Mouse (Mus musculus) hindbrain, postnatal 0 days (tissue): Measurements from ENCODE around the gene Tmprss9. TPM values are rescaled to one million over a fixed set of nuclear protein-coding genes. Genes with fewer than 3 reads are reported as not detected.
"Not testable (repeated sequence)": the region's sequence is repeated elsewhere in the genome, so short reads cannot be mapped to it uniquely, and the experiment has no call there.

Experiments
- ATAC-seq: fragments of 200-750 bp; cut with Nextera tagmentation; 2 replicates; pipeline ENCODE4 v1.8.0; 2017; ENCODE audit warnings: mild to moderate bottlenecking, moderate TSS enrichment, moderate library complexity
- DNase-seq: peaks from one replicate; pipeline ENCODE4 v3.0.0-alpha.2; 2015; ENCODE audit warnings: low spot score
- H3K27ac ChIP-seq: fragments of 300-500 bp; sonication (generic); 2 replicates; pipeline ENCODE4 v1.5.1; 2014; ENCODE audit warnings: mild to moderate bottlenecking
- H3K27me3 ChIP-seq: fragments of 300-500 bp; sonication (generic); 2 replicates; pipeline ENCODE4 v1.6.1; 2014; ENCODE audit warnings: low read length, mixed read lengths; ENCODE audit not compliant: insufficient read depth
- H3K36me3 ChIP-seq: fragments of 300-500 bp; sonication (generic); 2 replicates; pipeline ENCODE4 v1.6.1; 2014; ENCODE audit warnings: low read length, mixed read lengths; ENCODE audit not compliant: insufficient read depth
- H3K4me1 ChIP-seq: fragments of 300-500 bp; sonication (generic); 2 replicates; pipeline ENCODE4 v1.6.1; 2014; ENCODE audit warnings: antibody characterized with exemption, low read length, mixed read lengths; ENCODE audit not compliant: insufficient read depth
- H3K4me2 ChIP-seq: fragments of 300-500 bp; sonication (generic); 2 replicates; pipeline ENCODE4 v1.6.1; 2014; ENCODE audit warnings: low read depth, mild to moderate bottlenecking, low read length, moderate library complexity, mixed read lengths
- H3K4me3 ChIP-seq: fragments of 300-500 bp; sonication (generic); 2 replicates; pipeline ENCODE4 v1.5.1; 2014; ENCODE audit warnings: low read length
- H3K9ac ChIP-seq: fragments of 300-500 bp; sonication (generic); replicated peaks from 2 replicates; pipeline ENCODE4 v1.6.1; 2014; ENCODE audit warnings: mild to moderate bottlenecking, low read length, moderate library complexity, mixed read lengths
- H3K9me3 ChIP-seq: fragments of 300-500 bp; sonication (generic); 2 replicates; pipeline ENCODE4 v1.6.1; 2016; ENCODE audit warnings: low read length, mixed read lengths
- CTCF ChIP-seq: IDR thresholded peaks from 2 replicates; pipeline ENCODE4 v1.5.1; 2016; ENCODE audit warnings: antibody characterized with exemption, control low read depth, low read depth
- WGBS: fragments of 180-500 bp; shearing (Covaris S2); extraction: QIAGEN DNeasy Blood & Tissue Kit; methylation state at CpG from one replicate; pipeline ENCODE4 v1.1.7; 2014; 5-methylcytosine and 5-hydroxymethylcytosine counted together
- polyA plus RNA-seq: library from polyadenylated mRNA; unstranded; fragments of >200 nt; fragmentation: Nextera tagmentation; extraction: Ambion mirVana; gene quantifications from 2 replicates; pipeline ENCODE4 v1.2.1, GENCODE M21; 2015
- total RNA-seq: library from RNA; depleted of rRNA; stranded (reverse); fragments of >200 nt; gene quantifications from 2 replicates; pipeline ENCODE4 v1.2.3, GENCODE M21; 2014

Tmprss9 gene
- total and polyA plus RNA-seq, 2 experiments from 2014 or later, result 0.10 to 0.26 TPM

DNA sequence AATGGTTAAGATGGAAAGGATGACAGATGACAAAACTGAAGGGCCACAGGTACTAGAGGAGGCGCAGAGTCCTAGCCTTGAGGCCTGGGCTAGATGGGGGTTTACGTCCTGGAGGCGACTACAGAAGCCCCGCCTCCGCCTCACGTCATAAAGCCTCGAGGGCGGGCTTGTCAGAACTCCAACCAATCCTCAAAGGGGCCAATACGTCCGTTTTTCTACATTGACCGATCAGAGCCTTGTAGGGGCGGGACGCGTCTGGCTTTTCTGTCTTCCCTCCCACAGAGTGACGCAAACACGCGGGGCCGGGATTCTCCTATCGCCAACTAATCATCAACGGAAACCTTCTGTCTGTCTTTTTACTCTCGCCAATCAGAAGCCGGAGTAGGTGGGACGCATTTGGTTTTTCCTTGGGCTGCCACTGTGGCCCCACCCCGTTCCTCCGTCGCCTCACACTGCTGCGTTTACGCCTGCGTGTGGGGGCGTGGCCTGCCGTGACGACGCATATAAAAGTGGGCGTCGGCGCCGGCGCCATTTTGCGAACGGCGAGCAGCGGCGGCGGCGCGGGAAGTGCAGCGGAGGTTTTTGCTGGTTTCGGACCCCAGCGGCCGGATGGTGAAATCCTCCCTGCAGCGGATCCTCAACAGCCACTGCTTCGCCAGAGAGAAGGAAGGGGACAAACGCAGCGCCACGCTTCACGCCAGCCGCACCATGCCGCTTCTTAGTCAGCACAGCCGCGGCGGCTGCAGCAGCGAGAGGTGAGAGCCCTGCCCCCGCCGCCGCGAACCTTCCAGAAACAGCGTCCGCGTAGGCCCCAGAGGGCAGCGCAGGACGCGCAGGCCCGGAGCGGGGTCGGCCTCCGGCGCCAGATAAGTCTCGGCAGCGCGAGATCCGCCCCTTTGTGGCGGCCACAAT is 45.2 kb upstream of the Tmprss9 start, which contains the start of gene Oaz1:
Gene Oaz1 (plus strand): TSS at position 506 of the 912 bp plus-strand sequence.
- peak; percentile 98 for ATAC-seq

DNA sequence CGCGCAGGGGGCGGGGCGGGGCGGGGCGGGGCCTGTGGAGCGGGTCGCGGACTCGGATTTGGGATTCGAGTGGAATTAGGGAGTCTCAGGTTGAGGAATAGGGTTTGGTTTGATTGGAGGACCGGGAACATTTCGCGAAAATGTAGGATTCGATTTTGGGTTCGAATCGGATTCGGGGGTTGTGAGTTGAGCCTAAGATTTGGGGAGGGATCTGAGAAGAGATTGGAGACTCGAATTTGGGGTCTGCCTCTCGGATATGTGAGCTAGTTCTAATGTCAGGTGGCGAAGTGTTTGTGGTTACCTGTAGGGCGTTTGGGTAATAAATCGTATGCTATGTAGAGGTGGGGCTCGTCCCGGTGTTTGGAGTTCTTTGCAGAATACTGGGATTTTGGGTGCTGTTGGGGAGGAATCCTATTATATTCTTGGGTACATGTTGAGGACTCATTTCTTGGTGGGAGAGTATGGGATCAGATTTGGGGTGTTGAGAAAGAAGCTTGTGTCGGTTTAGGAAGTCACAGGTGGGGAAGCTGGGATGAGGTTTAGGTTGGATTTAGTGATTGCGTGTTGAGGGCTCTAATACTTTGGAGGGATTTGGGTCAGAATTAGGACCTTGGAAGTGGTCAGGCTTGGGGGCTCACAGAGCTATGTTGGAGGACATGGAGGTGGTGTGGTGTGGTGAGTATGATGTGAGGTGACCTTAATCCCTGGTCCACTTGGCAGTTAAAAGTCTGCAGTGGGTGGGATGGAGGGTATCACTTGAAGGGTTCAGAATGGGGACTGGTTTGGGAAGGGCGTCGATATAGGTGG is 44.4 kb upstream of the Tmprss9 start:
- H3K27me3 ChIP-seq, result no peaks in the 10 kb centered on the region
- H3K4me1 ChIP-seq, result peaks cover 5% of the 10 kb centered on the region; the same call in 1 of the 2 replicates
- peak overlapping the region; percentile 94 for H3K4me2 ChIP-seq
- peak overlapping the region; percentile 87 for H3K9ac ChIP-seq
- H3K4me3 ChIP-seq, result peak overlapping the region; percentile 60
- peaks cover 12% of the 10 kb centered on the region for H3K36me3 ChIP-seq
- TF ChIP-seq CTCF, result no peak
- peak overlapping the region; percentile 92 for H3K27ac ChIP-seq
- DNase-seq, result no peak
- no peaks in the 10 kb centered on the region for H3K9me3 ChIP-seq
- WGBS, result 9% methylated on average over 29 of the region's 29 CpGs
- no peak for ATAC-seq

More for the DNA sequence above, 45.2 kb upstream of the Tmprss9 start, which contains the start of gene Oaz1:
- H3K4me1 ChIP-seq, result peaks cover 5% of the 10 kb centered on the region; the same call in 1 of the 2 replicates
- WGBS, result under 1% methylated on average over 77 of the region's 82 CpGs
- H3K9me3 ChIP-seq, result no peaks in the 10 kb centered on the region
- peak within 1 kb of the TSS; percentile 94 for H3K4me2 ChIP-seq
- peaks cover 12% of the 10 kb centered on the region for H3K36me3 ChIP-seq
- H3K9ac ChIP-seq, result peak within 1 kb of the TSS; percentile 87
- H3K27ac ChIP-seq, result peak within 1 kb of the TSS; percentile 92
- peak; percentile 30 for TF ChIP-seq CTCF
- DNase-seq, result peak; percentile 99
- H3K27me3 ChIP-seq, result no peaks in the 10 kb centered on the region
- peak within 1 kb of the TSS; percentile 60 for H3K4me3 ChIP-seq

DNA sequence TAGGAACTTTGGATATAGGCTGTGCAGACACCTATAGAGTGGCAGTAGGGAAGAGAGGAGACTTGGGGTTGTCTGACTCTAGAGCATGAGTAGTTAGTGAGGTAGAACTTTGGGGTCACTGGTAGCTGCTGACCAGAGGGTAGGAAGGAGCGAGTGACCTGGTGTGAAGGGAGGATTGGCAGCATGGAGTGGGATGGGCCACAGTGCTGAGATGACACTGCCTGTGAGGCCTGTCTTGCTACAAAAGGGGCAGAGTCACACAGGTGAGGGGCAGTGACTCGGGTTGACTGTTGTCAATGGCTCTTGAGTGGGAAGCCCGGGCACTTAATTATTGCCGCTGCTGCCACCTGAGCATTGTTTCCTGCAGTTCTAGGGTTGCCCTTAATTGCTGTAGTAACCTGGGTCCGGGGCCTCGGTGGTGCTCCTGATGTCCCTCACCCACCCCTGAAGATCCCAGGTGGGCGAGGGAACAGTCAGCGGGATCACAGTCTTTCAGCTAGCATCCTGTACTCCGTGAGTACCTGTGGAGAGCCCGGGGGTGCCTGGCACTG is 43.7 kb upstream of the Tmprss9 start:
- peaks cover 12% of the 10 kb centered on the region for H3K36me3 ChIP-seq
- TF ChIP-seq CTCF, result no peak
- no peaks in the 10 kb centered on the region for H3K9me3 ChIP-seq
- no peaks in the 10 kb centered on the region for H3K27me3 ChIP-seq
- no peak overlapping the region for H3K27ac ChIP-seq
- WGBS, result 72% methylated on average over 10 of the region's 10 CpGs
- H3K4me3 ChIP-seq, result peak overlapping the region; percentile 60
- peaks cover 5% of the 10 kb centered on the region; the same call in 1 of the 2 replicates for H3K4me1 ChIP-seq
- peak overlapping the region; percentile 94 for H3K4me2 ChIP-seq
- DNase-seq (no peak), ATAC-seq (no peak)
- H3K9ac ChIP-seq, result peak overlapping the region; percentile 87

DNA sequence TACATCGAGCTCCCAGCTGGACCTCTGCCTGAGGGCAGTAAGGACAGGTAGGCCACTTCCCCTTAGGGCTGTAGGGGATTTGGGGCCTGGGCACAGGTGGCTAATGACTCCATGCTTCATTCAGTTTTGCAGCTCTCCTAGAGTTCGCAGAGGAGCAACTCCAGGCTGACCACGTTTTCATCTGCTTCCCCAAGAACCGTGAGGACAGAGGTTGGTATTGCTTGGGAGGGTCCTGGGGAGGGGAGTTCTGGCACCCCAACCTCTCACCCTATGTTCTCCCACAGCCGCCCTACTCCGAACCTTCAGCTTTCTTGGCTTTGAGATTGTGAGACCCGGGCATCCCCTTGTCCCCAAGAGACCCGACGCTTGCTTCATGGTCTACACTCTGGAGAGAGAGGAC is 43.1 kb upstream of the Tmprss9 start:
- H3K9me3 ChIP-seq, DNase-seq, H3K4me3 ChIP-seq, H3K27ac ChIP-seq, H3K4me1 ChIP-seq, ATAC-seq, H3K9ac ChIP-seq, H3K27me3 ChIP-seq: not testable (repeated sequence)
- peaks cover 12% of the 10 kb centered on the region for H3K36me3 ChIP-seq
- 83% methylated on average over 8 of the region's 9 CpGs for WGBS
- peak overlapping the region; percentile 94 for H3K4me2 ChIP-seq

DNA sequence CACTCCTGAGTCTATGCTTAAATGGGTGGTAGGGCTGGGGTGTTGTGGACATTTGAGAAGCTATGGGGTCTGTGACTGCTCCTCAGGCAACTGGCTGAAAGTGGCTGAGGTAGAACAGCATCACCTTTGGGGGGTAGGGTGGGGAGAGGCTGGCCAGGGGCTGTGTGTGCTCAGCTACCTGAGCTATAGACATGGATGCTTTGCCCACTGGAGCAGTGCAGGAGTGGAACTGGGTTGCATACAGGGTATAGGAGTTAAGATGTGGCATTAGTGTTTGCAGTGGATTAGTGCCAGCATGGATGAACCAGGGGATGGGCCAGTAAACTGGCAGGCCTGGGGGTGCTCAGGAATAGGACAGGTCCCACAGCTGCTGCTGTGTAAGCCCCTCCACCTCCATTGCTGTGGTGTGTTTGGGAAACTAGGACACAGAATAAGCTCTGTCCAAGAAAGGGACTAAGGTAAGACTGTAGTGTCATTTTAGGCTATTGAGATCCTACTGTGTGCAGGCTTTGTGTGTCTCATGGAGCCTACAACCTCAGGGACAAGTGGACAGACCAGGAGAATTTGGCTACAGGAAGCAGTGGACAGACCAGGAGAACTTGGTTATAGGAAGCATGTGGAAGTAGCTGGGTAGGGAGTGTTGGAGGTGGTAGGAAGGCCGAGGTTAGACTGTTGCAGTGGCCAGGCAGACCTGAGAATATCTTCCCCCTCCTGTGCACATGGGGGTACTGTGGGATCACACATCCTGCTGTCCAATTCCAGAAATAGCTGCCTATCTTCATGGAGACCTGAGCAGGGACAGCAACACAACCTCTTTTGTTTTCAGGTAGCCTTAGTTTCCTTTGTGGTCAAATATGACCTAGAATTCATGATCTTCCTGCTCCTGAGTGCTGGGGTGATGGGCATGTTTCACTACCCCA is 42.0 kb upstream of the Tmprss9 start:
- DNase-seq (no peak), ATAC-seq (no peak)
- Histone ChIP-seq H3K9me3 (no peaks in the 10 kb centered on the region), H3K4me3 (no peak overlapping the region), H3K4me2 (no peak overlapping the region), H3K4me1 (peaks cover 5% of the 10 kb centered on the region; the same call in 1 of the 2 replicates), H3K27ac (no peak overlapping the region), H3K9ac (no peak overlapping the region), H3K36me3 (peaks cover 12% of the 10 kb centered on the region), H3K27me3 (no peaks in the 10 kb centered on the region)
- 47% methylated on average over 1 of the region's 1 CpGs for WGBS
- no peak for TF ChIP-seq CTCF
